Mouse (Mus musculus): Measurements from ENCODE around the gene Tmed2. TPM values are rescaled to one million over a fixed set of nuclear protein-coding genes. Genes with fewer than 3 reads are reported as not detected.
"Not testable (repeated sequence)": the region's sequence is repeated elsewhere in the genome, so short reads cannot be mapped to it uniquely, and the experiment has no call there.

Gene Tmed2
- polyA plus RNA-seq, 1 experiment from 2014 or later = 446 TPM

DNA sequence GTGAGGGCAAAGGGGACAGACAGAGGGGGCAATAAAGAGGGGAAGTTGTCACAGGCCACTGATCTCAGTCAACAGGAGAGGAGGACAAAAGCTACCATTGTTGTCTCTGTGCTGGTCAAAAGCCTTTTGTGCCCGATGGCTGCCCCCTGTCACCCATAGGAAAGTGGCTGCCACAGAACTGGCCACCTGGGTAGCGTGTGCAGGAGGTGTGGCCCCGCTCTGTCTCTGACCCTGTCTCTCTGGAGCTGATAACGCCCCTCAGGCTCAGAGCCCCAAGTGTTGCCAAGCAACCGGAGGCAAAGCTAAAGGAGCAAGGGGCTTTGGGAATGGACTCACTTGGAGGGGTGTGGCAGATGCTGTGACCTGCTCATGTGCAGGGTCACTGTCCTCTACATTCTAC is 41.5 kb upstream of the Tmed2 start:
- Histone ChIP-seq H3K27me3 (ENCODE audit: control insufficient read depth, insufficient read depth, low read length) (no peaks in the 10 kb centered on the region), H3K9me3 (ENCODE audit: control insufficient read depth, low read length) (no peaks in the 10 kb centered on the region), H3K27ac (replicated peaks in 1 of 2; ENCODE audit: control insufficient read depth in 1 of 2, insufficient read depth in 1 of 2, low read depth in 2 of 2, low read length in 2 of 2) (peak overlapping the region; percentile 75 to 83), H3K36me3 (ENCODE audit: control insufficient read depth, insufficient read depth, low read length) (peaks cover 76% of the 10 kb centered on the region), H3K4me3 (ENCODE audit: control insufficient read depth in 1 of 2, insufficient read depth in 1 of 2, low read depth in 1 of 2, low read length in 2 of 2) (no peak overlapping the region), H3K9ac (ENCODE audit: low read length) (no peak overlapping the region), H3K4me2 (ENCODE audit: low read length) (no peak overlapping the region), H3K4me1 (ENCODE audit: control insufficient read depth in 2 of 2, insufficient read depth in 2 of 2, low read length in 2 of 2) (peaks cover 11 to 16% of the 10 kb centered on the region in 2 experiments)
- WGBS = 33% methylated on average over 5 of the region's 5 CpGs
- ATAC-seq (ENCODE audit: insufficient number of reproducible peaks, insufficient read depth, low FRiP score, low read depth) = no peak

DNA sequence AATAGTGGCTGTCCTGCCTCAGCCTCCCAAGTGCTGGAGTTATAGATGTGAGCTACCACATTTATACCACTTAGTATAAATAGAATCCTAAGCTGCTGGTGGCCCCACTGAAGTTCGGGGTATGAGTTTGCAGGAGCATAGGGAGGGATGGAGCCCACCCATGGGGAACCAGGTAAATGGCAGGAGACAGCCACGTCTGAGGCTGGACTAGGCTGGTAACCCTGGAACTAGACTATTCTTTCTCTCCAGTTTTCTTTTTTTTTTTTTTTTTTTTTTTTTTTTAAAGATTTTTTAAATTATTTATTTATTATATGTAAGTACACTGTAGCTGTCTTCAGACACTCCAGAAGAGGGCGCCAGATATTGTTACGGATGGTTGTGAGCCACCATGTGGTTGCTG is 40.5 kb upstream of the Tmed2 start:
- H3K27me3 ChIP-seq (ENCODE audit: control insufficient read depth, insufficient read depth, low read length); H3K4me2 ChIP-seq (ENCODE audit: low read length); H3K27ac ChIP-seq (replicated peaks in 1 of 2; ENCODE audit: control insufficient read depth in 1 of 2, insufficient read depth in 1 of 2, low read depth in 2 of 2, low read length in 2 of 2); H3K9ac ChIP-seq (ENCODE audit: low read length); ATAC-seq (ENCODE audit: insufficient number of reproducible peaks, insufficient read depth, low FRiP score, low read depth); H3K4me3 ChIP-seq (ENCODE audit: control insufficient read depth in 1 of 2, insufficient read depth in 1 of 2, low read depth in 1 of 2, low read length in 2 of 2); H3K9me3 ChIP-seq (ENCODE audit: control insufficient read depth, low read length): not testable (repeated sequence)
- Histone ChIP-seq H3K4me1 (ENCODE audit: control insufficient read depth in 2 of 2, insufficient read depth in 2 of 2, low read length in 2 of 2) (peaks cover 11 to 16% of the 10 kb centered on the region in 2 experiments), H3K36me3 (ENCODE audit: control insufficient read depth, insufficient read depth, low read length) (peaks cover 79% of the 10 kb centered on the region)
- 84% methylated on average over 2 of the region's 4 CpGs for WGBS

DNA sequence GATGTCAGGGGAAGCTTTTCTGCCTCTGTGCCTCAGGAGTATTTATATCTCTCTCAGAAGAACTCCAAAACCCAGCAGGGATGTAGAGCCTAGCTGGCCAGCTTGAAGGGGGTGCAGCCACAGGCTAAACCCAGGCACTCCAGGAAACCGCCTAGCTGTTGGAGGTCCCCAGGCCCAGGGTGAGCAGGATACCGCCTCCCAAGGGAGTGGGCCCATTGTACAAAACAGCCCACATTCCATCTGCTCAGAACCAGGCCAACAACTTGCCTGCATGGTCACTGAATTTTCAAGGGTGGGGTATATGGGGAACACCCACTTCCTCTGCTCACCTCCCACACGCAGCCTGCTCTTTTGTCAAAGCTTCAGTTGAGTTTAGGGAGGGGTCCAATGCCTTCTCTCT is 39.9 kb upstream of the Tmed2 start:
- no peak overlapping the region for H3K27ac ChIP-seq (replicated peaks in 1 of 2; ENCODE audit: control insufficient read depth in 1 of 2, insufficient read depth in 1 of 2, low read depth in 2 of 2, low read length in 2 of 2)
- H3K4me2 ChIP-seq (ENCODE audit: low read length) = no peak overlapping the region
- no peaks in the 10 kb centered on the region for H3K27me3 ChIP-seq (ENCODE audit: control insufficient read depth, insufficient read depth, low read length)
- ATAC-seq (ENCODE audit: insufficient number of reproducible peaks, insufficient read depth, low FRiP score, low read depth) = no peak
- H3K36me3 ChIP-seq (ENCODE audit: control insufficient read depth, insufficient read depth, low read length) = peaks cover 79% of the 10 kb centered on the region
- H3K9ac ChIP-seq (ENCODE audit: low read length) = no peak overlapping the region
- 93% methylated on average over 3 of the region's 3 CpGs for WGBS
- peaks cover 11 to 16% of the 10 kb centered on the region in 2 experiments for H3K4me1 ChIP-seq (ENCODE audit: control insufficient read depth in 2 of 2, insufficient read depth in 2 of 2, low read length in 2 of 2)
- no peaks in the 10 kb centered on the region for H3K9me3 ChIP-seq (ENCODE audit: control insufficient read depth, low read length)
- H3K4me3 ChIP-seq (ENCODE audit: control insufficient read depth in 1 of 2, insufficient read depth in 1 of 2, low read depth in 1 of 2, low read length in 2 of 2) = no peak overlapping the region

DNA sequence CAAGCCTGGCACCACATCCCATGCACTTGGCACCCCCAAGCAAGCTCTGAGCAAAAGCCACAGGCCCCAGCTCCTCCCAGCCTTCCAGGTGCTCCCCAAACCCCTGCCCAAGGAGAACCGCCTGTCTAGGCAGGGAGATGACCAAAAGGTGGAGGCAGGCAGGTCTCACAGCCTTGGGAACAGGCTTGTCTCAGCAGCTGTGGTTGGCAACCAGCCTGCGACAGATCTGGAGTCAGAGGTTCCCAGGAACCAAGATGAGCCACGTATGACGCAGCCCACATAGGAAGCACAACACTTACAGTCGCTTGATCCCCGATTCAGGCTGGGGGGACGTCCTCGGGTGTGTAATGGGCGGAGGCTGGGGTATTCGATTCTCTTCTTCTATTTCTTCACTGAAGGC is 39.0 kb upstream of the Tmed2 start:
- no peak overlapping the region for H3K4me2 ChIP-seq (ENCODE audit: low read length)
- peaks cover 11 to 16% of the 10 kb centered on the region in 2 experiments for H3K4me1 ChIP-seq (ENCODE audit: control insufficient read depth in 2 of 2, insufficient read depth in 2 of 2, low read length in 2 of 2)
- H3K9me3 ChIP-seq (ENCODE audit: control insufficient read depth, low read length) = no peaks in the 10 kb centered on the region
- WGBS = 87% methylated on average over 10 of the region's 10 CpGs
- peaks cover 77% of the 10 kb centered on the region for H3K36me3 ChIP-seq (ENCODE audit: control insufficient read depth, insufficient read depth, low read length)
- no peak overlapping the region for H3K27ac ChIP-seq (replicated peaks in 1 of 2; ENCODE audit: control insufficient read depth in 1 of 2, insufficient read depth in 1 of 2, low read depth in 2 of 2, low read length in 2 of 2)
- H3K9ac ChIP-seq (ENCODE audit: low read length) = no peak overlapping the region
- no peak for ATAC-seq (ENCODE audit: insufficient number of reproducible peaks, insufficient read depth, low FRiP score, low read depth)
- no peak overlapping the region for H3K4me3 ChIP-seq (ENCODE audit: control insufficient read depth in 1 of 2, insufficient read depth in 1 of 2, low read depth in 1 of 2, low read length in 2 of 2)
- no peaks in the 10 kb centered on the region for H3K27me3 ChIP-seq (ENCODE audit: control insufficient read depth, insufficient read depth, low read length)

DNA sequence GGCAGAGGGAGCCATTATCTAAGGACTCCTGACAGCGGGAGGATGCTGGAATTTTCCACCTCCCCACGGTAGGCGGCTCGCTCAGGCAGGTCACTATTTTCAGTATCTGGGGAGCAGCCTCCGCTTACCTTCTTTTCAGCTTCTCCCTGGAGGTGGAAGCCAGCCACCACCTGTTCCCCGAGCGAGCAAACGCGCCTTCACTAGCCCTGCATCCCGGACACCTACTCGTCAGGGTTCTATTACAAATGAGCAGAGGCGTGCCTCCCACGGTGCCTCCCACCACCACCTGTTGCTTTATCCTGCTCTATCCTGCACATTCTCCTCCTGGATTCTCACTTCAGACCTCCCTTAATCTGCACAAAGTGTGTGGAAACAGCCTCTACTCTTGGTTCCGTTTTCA is 36.8 kb upstream of the Tmed2 start:
- H3K9ac ChIP-seq (ENCODE audit: low read length) = no peak overlapping the region
- ATAC-seq (ENCODE audit: insufficient number of reproducible peaks, insufficient read depth, low FRiP score, low read depth) = no peak
- H3K4me1 ChIP-seq (ENCODE audit: control insufficient read depth in 2 of 2, insufficient read depth in 2 of 2, low read length in 2 of 2) = peaks cover 6 to 8% of the 10 kb centered on the region in 2 experiments; a peak in 3 of 4 replicates
- no peak overlapping the region for H3K4me2 ChIP-seq (ENCODE audit: low read length)
- peaks cover 89% of the 10 kb centered on the region for H3K36me3 ChIP-seq (ENCODE audit: control insufficient read depth, insufficient read depth, low read length)
- H3K9me3 ChIP-seq (ENCODE audit: control insufficient read depth, low read length) = no peaks in the 10 kb centered on the region
- H3K4me3 ChIP-seq (ENCODE audit: control insufficient read depth in 1 of 2, insufficient read depth in 1 of 2, low read depth in 1 of 2, low read length in 2 of 2) = no peak overlapping the region
- no peak overlapping the region for H3K27ac ChIP-seq (replicated peaks in 1 of 2; ENCODE audit: control insufficient read depth in 1 of 2, insufficient read depth in 1 of 2, low read depth in 2 of 2, low read length in 2 of 2)
- 62% methylated on average over 14 of the region's 14 CpGs for WGBS
- no peaks in the 10 kb centered on the region for H3K27me3 ChIP-seq (ENCODE audit: control insufficient read depth, insufficient read depth, low read length)

DNA sequence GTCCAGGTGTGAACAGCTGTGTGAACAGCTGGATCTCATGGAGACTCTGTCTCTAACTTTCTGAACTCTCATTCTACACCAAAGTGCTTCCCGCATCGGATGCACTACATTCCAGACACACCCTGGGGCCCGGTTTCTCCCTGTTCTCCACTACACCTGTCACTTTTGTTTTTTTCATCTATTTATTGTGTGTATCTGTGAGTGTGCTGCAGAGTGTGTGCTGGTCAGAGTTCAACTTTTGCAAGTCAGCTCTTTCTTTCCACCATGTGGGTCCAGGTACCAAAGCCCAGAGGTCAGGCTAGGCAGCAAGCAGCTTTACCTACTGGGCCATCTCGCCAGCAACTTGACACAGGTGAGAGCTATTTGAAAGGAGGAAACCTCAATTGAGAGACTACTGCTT is 35.3 kb upstream of the Tmed2 start:
- WGBS = 94% methylated on average over 4 of the region's 4 CpGs

DNA sequence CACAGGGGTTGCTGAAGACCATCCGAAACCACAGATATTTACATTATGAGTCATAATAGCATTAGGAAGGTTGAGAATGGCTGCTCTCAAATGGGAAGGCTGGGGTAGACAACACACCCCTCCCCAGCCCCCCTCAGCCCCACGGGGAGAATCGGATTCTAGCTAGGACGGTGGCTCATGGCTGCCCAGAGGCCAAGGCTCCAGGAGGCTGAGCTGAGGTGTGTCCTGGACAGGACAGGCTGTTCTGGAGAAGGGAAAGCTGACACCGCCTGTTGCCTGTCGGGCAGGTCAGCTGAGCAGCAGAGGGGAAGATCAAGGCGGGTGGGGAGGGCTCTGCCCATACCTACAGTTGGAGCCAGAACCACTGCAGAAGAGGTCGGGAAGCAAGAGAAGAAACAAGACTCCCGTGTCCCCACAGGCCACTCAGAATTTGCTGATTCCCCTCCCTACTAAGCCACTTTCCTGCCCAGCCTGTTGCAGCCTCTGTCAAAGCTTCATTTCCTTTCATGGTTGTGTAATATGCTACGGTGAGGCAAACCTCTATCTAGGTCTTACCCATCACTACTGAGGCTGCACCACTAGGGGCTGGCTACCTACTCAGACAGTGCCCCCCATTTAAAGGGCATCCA is 33.6 kb upstream of the Tmed2 start:
- H3K27ac ChIP-seq (replicated peaks in 1 of 2; ENCODE audit: control insufficient read depth in 1 of 2, insufficient read depth in 1 of 2, low read depth in 2 of 2, low read length in 2 of 2) = no peak overlapping the region
- peak overlapping the region; percentile 25; the same call in 1 of the 2 replicates for H3K9ac ChIP-seq (ENCODE audit: low read length)
- ATAC-seq (ENCODE audit: insufficient number of reproducible peaks, insufficient read depth, low FRiP score, low read depth) = no peak
- H3K9me3 ChIP-seq (ENCODE audit: control insufficient read depth, low read length) = no peaks in the 10 kb centered on the region
- WGBS = 55% methylated on average over 10 of the region's 10 CpGs
- no peak overlapping the region for H3K4me2 ChIP-seq (ENCODE audit: low read length)
- H3K4me1 ChIP-seq (ENCODE audit: control insufficient read depth in 2 of 2, insufficient read depth in 2 of 2, low read length in 2 of 2) = peaks cover 7 to 19% of the 10 kb centered on the region in 2 experiments
- no peak overlapping the region for H3K4me3 ChIP-seq (ENCODE audit: control insufficient read depth in 1 of 2, insufficient read depth in 1 of 2, low read depth in 1 of 2, low read length in 2 of 2)
- no peaks in the 10 kb centered on the region for H3K27me3 ChIP-seq (ENCODE audit: control insufficient read depth, insufficient read depth, low read length)
- H3K36me3 ChIP-seq (ENCODE audit: control insufficient read depth, insufficient read depth, low read length) = peaks cover 72% of the 10 kb centered on the region

More for the DNA sequence above, 35.3 kb upstream of the Tmed2 start:
- Histone ChIP-seq H3K27me3 (ENCODE audit: control insufficient read depth, insufficient read depth, low read length) (no peaks in the 10 kb centered on the region), H3K4me1 (ENCODE audit: control insufficient read depth in 2 of 2, insufficient read depth in 2 of 2, low read length in 2 of 2) (peaks cover 7 to 13% of the 10 kb centered on the region in 2 experiments), H3K36me3 (ENCODE audit: control insufficient read depth, insufficient read depth, low read length) (peaks cover 80% of the 10 kb centered on the region), H3K4me3 (ENCODE audit: control insufficient read depth in 1 of 2, insufficient read depth in 1 of 2, low read depth in 1 of 2, low read length in 2 of 2) (no peak overlapping the region), H3K9ac (ENCODE audit: low read length) (no peak overlapping the region), H3K27ac (replicated peaks in 1 of 2; ENCODE audit: control insufficient read depth in 1 of 2, insufficient read depth in 1 of 2, low read depth in 2 of 2, low read length in 2 of 2) (no peak overlapping the region), H3K9me3 (ENCODE audit: control insufficient read depth, low read length) (no peaks in the 10 kb centered on the region), H3K4me2 (ENCODE audit: low read length) (no peak overlapping the region)
- ATAC-seq (ENCODE audit: insufficient number of reproducible peaks, insufficient read depth, low FRiP score, low read depth) = no peak

DNA sequence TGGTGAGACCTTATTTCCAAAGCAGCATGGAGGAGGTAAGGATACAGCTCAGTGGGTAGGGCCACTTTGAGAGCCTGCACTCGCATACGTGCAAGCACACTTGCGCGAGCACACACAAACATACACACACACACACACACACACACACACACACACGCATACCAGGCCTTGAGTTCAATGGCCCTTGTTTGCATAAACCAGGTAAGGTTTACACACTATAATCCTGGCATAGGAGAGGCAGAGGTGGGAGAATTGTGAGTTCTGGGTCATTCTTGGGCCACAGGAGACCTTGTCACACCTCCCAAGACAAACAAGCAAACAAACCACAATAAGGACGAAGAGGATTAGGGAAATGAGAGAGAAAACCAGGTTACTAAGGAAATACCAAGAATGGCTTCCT is 31.3 kb upstream of the Tmed2 start:
- H3K4me1 ChIP-seq (ENCODE audit: control insufficient read depth in 2 of 2, insufficient read depth in 2 of 2, low read length in 2 of 2) = peaks cover 7 to 19% of the 10 kb centered on the region in 2 experiments
- H3K36me3 ChIP-seq (ENCODE audit: control insufficient read depth, insufficient read depth, low read length) = peaks cover 71% of the 10 kb centered on the region
- 93% methylated on average over 6 of the region's 6 CpGs for WGBS
- H3K27me3 ChIP-seq (ENCODE audit: control insufficient read depth, insufficient read depth, low read length) = no peaks in the 10 kb centered on the region
- no peak overlapping the region for H3K4me3 ChIP-seq (ENCODE audit: control insufficient read depth in 1 of 2, insufficient read depth in 1 of 2, low read depth in 1 of 2, low read length in 2 of 2)
- H3K9me3 ChIP-seq (ENCODE audit: control insufficient read depth, low read length) = no peaks in the 10 kb centered on the region
- H3K4me2 ChIP-seq (ENCODE audit: low read length) = peak overlapping the region; percentile 21; the same call in 1 of the 2 replicates
- H3K9ac ChIP-seq (ENCODE audit: low read length) = peak overlapping the region; percentile 4; the same call in 1 of the 2 replicates
- peak overlapping the region; percentile 32 to 68; a peak in 3 of 4 replicates for H3K27ac ChIP-seq (replicated peaks in 1 of 2; ENCODE audit: control insufficient read depth in 1 of 2, insufficient read depth in 1 of 2, low read depth in 2 of 2, low read length in 2 of 2)
- no peak for ATAC-seq (ENCODE audit: insufficient number of reproducible peaks, insufficient read depth, low FRiP score, low read depth)
